Mouse (Mus musculus) NIH3T3 (cell line): Measurements from ENCODE around the gene Daxx.
"Not testable (repeated sequence)": the region's sequence is repeated elsewhere in the genome, so short reads cannot be mapped to it uniquely, and the experiment has no call there.

Experiments
- DNase-seq: peaks from one replicate; pipeline ENCODE4 v3.0.0-alpha.2; 2012; ENCODE audit warnings: low read depth

Daxx gene

DNA sequence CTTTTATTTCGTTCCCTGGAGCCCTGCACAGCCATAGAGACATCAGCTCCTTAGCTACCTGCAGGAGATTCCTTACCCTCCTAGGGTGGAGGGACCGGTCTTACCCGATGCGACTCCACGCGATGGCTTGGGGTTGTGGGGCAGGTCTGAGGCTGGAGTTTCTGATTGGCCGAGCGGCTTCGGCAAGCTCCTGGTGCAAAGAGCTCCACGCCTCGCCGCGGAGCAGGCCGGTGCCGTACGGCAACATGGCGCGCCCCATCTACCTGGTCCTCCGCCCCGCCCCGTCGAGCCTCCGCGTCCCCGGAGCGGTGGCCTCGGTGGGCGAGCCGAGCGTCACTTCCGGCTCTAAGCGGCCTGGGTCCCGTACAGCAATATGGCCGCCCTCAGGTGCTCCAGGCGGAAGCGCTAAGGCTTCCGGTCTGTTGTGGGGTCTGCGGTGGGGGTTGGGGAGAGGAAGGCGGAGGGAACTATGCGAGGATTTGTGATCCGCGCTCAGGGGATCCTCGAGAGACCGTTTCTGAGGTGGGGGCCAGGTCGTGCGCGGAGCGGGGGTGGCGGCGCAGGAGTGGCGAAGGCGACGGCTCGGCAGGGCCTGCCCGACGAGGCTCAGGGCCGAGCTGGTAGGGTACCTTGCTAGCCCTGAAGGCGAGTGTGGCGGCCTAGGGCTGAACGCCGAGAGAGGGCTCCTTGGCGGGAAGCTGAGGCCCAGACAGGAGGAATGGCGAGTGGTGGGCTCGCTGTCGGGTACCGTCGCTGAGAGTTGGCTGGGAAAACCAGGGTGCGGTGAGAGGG is at the start of gene Daxx:
Daxx (plus strand) TSS at position 338 of the 792 bp plus-strand sequence.
- DNase-seq = peak; percentile 100

DNA sequence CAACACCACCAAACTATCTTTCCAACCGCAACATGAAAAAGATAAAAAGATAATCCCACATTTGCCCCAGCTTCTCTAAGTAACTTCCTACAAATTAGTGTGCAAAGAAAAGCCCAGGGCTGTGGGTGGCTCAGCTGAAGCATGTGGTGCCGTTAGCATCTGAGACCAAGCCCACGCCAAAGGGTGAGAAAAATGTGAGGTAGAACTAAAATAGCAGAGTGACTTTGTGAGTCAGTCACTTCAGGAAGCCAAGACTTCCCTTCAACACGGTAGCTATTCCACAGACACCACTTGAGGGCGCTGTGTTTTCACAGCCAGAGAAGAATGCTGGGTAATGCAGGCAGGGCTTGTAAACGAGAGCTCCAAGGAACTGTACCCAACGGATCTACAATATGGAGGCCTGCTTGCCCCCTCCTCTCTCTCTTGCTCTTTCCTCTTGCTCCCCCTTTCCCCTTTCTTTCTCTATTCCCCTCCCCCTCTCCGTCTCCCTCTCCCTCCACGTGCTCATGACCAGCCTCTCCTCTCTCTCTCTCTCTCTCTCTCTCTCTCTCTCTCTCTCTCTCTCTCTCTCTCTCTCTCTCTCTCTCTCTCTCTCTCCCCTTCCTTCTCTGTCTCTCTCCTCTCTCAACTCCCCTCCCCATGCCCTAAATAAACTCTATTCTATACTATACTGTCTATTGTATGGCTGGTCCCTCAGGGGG is 43.7 kb upstream of the Daxx start:
- DNase-seq = peak; percentile 59

GRCm38 (mm10) chr17:33873537-33873936 is 35.7 kb upstream of the Daxx start, which contains the start of gene Gm7029:
Gene Gm7029, plus strand, starts transcription at chr17:33873837.
- DNase-seq = not testable (repeated sequence)

- no peak for DNase-seq
Observed at GRCm38 (mm10) chr17:33874411-33874810, 34.8 kb upstream of the Daxx start.

GRCm38 (mm10) chr17:33875797-33876196 is 33.4 kb upstream of the Daxx start:
- peak; percentile 49 for DNase-seq

- DNase-seq = not testable (repeated sequence)
Observed at GRCm38 (mm10) chr17:33884320-33884719, 24.9 kb upstream of the Daxx start.

DNA sequence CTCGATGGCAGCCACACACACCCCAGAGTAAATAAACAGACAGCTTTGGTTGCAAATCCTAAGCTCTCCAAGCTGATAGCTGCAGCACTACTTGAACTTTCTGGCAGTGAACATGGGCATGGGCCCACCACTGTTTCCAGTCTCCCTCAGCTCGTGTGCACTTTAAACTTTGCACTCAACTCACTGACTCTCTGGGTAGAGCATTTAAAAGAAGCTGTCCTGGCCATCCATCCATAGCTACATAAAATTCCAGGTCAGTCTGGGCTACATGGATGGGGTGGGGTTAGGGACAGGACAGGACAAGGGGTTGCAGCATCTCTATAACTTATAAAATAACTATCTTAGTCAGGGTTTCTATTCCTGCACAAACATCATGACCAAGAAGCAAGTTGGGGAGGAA is 21.4 kb upstream of the Daxx start:
- not testable (repeated sequence) for DNase-seq

- not testable (repeated sequence) for DNase-seq
Observed at GRCm38 (mm10) chr17:33888230-33888629, 21.0 kb upstream of the Daxx start.

- not testable (repeated sequence) for DNase-seq
Observed at GRCm38 (mm10) chr17:33889941-33890532, 19.2 kb upstream of the Daxx start.

DNA sequence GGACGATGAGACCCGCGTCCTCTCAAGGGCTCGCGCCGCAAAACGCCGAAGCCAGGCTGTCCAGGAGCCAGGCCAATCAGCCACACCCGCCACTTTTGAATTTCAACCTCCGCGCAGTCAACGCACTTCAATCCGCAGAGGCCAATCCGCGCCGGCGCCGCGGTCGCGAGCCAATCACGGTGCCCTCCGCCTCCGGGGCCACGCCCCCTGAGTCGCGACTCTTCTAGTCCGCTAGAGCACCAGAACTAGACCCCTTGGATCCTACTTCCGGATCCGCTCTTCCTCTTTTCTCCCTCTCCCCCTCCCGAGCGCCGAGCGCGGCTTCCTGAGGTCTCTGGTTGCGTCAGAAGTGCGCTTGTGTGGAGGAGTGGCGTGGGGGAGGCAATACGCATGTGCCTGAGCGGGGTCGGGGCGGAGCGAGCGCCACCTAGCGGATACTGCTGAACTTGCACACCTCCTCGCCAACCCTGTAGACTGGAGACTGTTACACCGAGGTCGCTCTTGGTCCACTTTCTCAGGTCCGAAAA is 18.6 kb upstream of the Daxx start, which contains the start of gene Kifc1:
Kifc1 (minus strand) TSS at position 129 of the 527 bp plus-strand sequence.
- peak; percentile 100 for DNase-seq

DNA sequence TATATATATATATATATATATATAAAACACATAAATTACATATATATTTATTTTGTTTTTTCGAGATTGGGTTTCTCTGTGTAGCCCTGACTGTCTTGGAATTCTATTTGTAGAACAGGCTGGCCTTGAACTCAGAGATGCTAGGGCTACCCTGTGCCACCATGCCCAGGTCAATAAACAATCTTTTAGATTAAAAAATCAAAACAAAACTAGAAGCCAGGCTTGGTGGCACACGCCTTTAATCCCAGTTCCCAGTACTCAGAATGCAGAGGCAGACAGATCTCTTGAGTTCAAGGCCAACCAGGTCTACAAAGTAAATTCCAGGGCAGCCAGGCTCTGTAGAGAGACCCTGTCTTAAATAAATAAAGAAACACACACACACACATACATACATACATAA is 17.9 kb upstream of the Daxx start:
- DNase-seq = no peak

DNA sequence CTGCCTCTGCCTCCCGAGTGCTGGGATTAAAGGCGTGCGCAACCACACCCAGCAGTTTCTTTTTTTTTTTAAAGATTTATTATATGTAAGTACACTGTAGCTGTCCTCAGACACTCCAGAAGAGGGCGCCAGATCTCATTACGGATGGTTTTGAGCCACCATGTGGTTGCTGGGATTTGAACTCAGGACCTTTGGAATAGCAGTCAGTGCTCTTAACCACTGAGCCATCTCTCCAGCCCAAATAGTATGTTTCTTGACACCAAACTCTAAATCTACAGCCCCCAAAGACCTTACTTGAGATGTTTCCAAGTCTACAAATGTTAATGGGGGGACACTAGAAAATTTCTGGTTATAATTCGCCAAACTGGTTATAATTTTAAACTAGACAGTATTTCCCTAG is 17.3 kb upstream of the Daxx start:
- not testable (repeated sequence) for DNase-seq

DNA sequence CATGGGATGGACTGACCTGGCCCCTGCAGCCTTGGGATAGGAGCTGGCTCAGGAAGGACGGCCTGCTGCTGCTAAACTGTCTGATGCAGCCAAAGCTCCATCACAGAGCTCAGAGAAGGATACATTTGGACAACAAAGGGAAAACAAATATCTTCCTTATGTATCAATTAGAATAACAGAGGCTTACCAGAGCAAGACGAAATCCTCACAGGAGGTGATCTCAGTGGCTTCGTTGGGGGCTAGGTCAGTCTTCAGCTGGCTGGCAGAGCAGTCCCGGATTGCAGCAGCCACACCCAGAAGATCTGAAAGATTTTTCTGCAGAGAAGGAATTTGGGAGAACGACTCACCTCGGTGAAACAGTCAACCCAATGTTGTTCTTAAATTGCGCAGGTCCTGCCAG is 16.8 kb upstream of the Daxx start:
- DNase-seq = peak; percentile 40

GRCm38 (mm10) chr17:33893011-33893410 is 16.2 kb upstream of the Daxx start:
- DNase-seq = peak; percentile 1

GRCm38 (mm10) chr17:33897114-33897794 is 12.0 kb upstream of the Daxx start:
- DNase-seq = peak; percentile 93

GRCm38 (mm10) chr17:33898193-33898592 is 11.0 kb upstream of the Daxx start:
- DNase-seq = peak; percentile 73

- no peak for DNase-seq
Observed at GRCm38 (mm10) chr17:33899642-33900041, 9.6 kb upstream of the Daxx start.

DNA sequence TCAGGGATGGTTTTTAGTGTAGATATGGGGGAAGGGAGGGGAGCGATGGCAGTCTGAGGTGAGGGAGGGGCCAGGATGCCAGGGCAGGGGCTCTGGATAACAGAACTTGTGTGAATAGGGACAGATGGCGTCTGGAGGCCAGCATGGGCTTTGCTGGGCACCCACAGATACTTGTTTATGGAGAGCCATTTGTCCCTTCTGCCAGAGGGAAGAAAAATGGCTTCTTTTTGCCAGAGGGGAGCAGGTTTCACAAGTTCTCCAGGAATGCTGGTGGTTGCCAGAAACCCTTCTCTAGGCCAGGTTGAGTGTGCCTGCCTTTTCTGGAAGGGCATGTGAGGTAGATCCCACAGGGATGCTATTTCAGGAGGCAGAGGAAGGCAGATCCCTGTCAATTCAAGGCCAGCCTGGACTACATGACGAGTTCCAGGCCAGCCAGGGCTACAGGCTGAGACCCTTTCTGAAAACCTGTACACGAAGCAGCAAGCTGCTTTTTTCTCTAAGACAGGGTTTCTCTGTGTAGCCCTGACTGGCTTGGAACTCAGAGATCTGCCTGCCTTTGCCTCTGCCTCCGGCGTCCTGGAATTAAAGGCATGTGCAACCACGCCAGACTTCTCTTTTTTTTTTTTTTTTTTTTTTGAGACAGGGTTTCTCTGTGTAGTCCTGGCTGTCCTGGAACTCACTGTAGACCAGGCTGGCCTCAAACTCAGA is 8.8 kb upstream of the Daxx start:
- DNase-seq = peak; percentile 24

- DNase-seq = no peak
Observed at GRCm38 (mm10) chr17:33900989-33901314, 8.3 kb upstream of the Daxx start.

DNA sequence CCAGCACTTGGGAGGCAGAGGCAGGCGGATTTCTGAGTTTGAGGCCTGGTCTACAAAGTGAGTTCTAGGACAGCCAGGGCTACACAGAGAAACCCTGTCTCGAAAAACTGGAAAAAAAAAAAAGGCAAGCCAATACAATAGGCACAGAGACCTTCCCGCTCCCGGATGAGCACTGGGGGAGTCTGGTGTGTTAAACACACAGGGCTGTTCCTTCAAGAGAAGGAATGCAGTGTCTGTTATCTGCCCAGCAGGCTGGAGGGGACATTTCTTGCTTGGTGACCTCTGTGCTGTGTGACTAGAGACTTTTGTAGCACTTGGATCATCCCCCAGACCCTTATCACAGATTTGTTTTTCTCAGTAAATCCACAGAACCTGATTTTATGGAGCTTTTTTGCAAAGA is 7.6 kb upstream of the Daxx start:
- no peak for DNase-seq

GRCm38 (mm10) chr17:33902079-33902478 is 7.1 kb upstream of the Daxx start:
- no peak for DNase-seq
